Mouse (Mus musculus) heart, postnatal 0 days (tissue): ENCODE results near the gene Hao2.

ENCODE experiments used
- CTCF ChIP-seq: IDR thresholded peaks from 2 replicates; pipeline ENCODE4 v1.5.1; 2016; ENCODE audit warnings: antibody characterized with exemption, control low read depth, low read depth
- EP300 ChIP-seq: IDR thresholded peaks from 2 replicates; pipeline ENCODE4 v1.6.1; 2016; ENCODE audit warnings: antibody characterized with exemption, low read depth

DNA sequence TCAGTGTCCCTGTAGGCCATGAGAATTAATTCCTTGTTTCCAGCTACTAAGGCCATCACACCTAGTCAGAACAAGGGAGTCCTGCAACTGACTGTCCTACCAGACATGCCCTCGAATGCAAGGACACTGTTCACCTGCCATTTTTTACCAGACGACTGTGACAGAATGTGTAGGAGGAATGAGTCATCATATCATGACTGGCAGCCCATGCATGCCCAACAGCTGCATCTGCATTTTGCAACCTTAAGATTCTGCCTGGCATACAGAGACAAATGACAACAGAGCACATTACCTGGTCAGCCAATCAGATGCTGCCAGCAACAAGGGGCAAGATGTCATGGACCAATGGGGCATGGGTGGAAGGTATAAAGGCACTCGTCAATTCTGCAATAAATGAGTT lies 27.4 kb upstream of the Hao2 start:
- TF ChIP-seq EP300, result no peak
- TF ChIP-seq CTCF, result no peak
